Mouse (Mus musculus): ENCODE results near the gene Fut8.

Gene Fut8

DNA sequence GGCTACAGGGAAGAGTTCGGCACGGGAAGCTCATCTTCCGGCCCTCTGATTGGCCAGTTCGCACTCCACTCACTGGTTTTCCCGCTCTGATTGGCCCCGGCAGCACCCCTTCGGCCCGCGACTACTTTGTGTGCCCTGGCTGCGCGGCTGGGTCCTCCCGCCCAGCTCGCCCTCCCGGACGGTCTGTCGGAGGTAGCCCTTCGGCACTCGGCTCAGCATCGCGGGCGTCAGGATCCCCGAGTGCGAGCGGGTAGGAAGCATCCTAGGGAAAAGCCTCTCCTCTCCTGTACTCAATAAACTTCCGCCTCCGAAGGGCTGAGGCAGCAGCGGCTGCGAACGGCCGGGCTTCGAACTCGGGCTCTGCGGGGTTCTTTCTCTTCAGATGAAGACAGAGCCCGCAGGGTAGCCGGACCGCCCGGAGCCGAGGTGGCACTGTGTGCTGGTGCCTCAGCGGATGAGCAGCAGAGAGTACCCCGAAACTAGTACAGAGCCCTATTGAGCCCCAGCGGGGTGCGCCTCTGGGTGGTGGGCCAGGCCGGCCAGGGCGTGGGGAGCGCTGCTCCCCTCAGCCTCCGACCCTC lies at the start of gene Fut8:
Gene Fut8, plus strand, starts transcription at position 176 of the 581 bp plus-strand sequence.
- DNase-seq: peak; percentile 94

DNA sequence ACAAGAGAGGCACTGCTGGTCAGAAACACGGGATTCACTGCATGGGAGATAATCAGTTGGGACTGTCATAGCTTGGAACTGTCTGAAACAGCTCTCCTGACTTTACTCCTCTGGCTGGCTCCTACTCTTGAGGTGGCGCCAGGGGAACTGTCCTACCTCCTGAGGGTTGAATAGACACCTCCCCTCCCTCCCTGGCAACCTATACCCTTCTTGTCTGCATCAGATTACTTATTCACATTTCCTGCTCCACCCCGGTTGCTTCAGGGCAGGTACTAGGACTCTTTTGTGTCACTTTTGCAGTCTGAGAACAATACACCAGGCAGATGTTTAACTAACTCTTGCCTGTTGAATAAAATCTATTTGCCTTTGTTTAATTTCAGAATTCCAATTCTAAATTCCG lies 48.8 kb upstream of the Fut8 start:
- peak; percentile 33 for DNase-seq

DNA sequence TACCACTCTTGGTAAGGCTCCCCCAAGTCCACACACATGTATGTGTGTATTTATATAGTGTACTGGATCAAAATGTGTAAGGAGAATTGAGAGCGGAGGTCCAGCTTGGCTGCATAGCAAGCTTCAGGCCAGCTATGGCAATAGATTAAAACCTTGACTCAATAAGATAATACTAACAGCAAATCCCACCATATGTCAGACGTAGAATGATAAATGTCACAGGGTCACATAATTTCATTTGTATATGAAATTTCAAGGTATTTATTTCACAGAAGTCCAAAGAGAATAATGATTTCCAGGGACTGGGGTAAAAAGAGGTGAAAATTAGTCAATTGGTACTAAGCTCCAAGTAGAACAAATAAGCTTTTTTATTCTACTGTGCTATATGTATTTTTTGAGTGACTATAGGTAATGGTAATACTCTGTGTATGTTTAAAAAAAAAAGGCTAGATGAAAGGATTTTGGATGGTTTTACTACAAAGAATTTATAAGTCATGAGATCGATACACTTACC lies 47.9 kb upstream of the Fut8 start:
- DNase-seq: no peak

- no peak for DNase-seq
Measured at GRCm38 (mm10) chr12:77191478-77192271, 46.2 kb upstream of the Fut8 start.

- no peak for DNase-seq
Measured at GRCm38 (mm10) chr12:77192714-77193113, 45.2 kb upstream of the Fut8 start.

DNA sequence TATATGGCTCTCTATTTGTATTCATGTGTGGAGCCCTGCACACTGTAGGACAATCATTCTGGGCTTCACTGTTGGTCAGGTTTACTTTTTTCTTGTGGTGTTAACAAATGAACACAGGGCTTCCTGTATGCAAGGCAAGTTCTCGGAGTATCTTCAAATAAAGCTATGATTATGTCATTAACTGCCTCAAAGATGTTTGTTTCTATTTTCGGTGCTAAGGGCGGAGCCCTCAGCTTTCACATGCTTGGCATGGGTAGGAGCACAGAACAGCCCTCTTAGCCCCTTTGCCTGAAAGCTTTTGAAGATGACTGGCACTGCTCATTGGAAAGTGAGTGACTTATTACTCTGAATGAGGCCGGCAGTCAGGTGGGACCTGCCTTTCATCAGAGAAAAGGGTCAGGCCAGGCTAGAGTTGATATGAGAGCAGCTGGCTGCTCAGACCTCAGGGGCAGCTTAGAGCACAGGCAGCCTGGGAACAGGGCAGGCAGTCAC lies 44.7 kb upstream of the Fut8 start:
- DNase-seq: no peak

DNA sequence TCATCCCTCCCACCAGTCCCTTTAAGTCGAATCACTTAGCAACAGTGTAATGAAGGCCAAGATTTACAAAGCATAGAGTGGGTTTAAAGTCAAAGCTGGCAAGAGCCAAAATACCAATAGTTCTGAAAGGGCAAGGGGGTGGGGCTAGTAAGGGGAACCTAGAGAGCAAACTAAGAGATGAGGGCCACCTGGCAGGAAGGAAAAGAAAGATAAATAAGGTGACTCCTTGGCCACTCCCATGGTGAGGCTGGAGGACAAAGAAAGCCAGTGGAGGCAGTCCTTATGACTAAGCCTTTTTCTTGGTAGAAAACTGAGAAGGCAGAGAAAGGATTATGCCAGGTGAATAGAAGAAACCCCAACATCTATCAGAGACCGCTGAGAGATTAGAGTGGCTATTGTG lies 42.9 kb upstream of the Fut8 start:
- DNase-seq: no peak

GRCm38 (mm10) chr12:77196529-77197095 lies 41.3 kb upstream of the Fut8 start:
- DNase-seq: no peak

GRCm38 (mm10) chr12:77197121-77197599 lies 40.8 kb upstream of the Fut8 start:
- peak; percentile 50 for DNase-seq

DNA sequence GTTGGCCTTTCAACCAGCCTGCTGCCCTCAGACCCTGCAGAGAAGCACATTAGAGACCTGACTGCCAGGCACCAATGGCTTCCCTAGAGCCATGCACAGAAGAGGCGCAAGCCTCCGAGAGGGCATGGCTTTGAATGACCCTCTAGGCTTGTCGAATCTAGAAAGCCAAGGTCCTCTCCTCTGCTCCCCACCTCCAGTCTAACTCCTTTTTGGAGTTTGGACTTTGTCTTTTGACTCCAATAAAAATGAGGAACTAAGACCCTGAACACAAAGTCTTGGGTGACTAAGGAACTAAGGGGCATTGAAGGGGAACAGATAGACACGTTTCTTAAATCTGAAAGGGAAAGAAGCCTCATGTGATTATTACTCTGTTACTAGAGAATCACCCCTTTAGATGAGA lies 39.7 kb upstream of the Fut8 start:
- DNase-seq: peak; percentile 51

- DNase-seq: no peak
Measured at GRCm38 (mm10) chr12:77201461-77202143, 36.3 kb upstream of the Fut8 start.

DNA sequence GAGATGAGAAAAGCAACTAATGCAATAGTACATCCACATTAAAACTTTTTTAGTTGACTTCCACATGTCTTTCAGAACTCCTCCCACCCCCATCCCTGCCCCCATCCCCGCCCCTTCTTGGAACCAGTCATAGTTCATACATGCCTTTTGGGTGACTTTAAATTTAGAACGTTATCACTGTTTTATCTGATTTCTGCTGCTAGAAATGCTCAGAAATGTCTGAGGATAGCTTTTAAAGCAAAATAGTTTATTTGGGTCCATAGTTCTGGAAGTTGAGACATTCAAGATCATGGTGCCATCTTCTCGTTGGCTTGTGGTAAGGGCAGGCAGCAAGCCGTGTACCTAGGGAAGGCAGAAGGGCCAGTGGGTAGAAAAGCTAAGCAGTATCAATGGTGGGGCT lies 34.8 kb upstream of the Fut8 start:
- DNase-seq: no peak

DNA sequence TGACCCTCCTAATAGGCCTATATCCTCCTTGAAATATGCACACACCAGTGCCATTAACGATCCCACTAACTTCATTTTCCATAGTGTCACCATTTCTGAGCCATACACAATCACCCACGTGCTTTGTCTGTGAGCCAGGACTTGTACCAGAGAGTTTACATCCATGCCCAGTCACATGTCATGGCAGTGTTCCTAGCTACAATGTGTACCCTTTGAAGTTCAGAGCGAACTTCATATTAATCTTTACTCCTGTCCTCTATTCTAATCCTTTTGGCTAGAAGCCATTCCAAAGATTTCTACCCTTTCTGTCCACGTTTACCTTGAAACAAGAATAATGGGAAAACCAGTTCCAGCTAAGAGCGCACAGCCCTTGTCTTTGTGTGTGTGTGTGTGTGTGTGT lies 31.1 kb upstream of the Fut8 start:
- no peak for DNase-seq

DNA sequence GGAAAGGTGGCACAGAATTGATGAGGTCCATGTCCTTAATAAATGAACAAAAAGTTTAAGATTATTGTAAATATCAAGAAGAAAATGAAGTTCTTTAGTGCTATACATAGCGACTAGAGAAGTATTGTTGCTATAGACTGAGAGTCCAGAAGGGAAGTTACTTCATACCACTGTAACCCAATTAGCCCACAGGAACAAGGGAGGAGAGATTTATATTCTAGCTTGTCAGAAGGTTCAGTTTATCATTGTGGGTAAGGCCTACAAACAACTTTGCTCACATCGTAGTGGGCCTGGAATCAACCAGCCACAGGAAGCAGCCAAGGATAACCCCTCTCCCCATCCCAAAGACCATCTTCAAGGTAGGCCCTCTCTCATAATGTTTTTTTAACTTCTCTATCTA lies 29.9 kb upstream of the Fut8 start:
- DNase-seq: no peak

DNA sequence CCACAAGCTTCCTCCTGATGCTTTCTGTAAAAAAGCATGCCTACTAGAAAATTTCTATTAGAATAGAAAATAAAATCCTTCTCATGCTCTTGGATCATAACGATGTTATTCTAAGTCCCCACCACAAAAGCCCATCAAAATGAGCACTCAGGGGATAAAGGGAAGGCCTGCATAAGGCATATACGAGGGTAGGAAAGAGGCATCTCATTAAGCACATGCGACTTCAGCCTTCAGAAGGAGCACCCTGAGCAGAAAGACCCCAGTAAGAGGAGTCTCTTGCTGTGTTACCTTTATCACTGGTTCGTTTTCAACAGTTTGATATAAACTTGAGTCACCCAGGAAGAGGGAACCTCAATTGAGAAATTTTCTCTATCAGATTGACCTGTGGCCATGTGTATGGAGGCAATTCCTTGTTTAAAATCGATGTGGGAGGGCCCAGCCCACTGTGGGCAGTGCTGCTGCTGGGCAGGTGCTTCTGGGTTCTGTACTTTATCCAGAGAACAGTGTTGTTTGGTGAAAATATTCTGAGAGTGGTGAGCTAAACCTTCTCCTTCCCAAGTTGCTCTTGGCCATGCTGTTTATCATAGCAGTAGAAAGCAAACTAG lies 29.2 kb upstream of the Fut8 start:
- no peak for DNase-seq

DNA sequence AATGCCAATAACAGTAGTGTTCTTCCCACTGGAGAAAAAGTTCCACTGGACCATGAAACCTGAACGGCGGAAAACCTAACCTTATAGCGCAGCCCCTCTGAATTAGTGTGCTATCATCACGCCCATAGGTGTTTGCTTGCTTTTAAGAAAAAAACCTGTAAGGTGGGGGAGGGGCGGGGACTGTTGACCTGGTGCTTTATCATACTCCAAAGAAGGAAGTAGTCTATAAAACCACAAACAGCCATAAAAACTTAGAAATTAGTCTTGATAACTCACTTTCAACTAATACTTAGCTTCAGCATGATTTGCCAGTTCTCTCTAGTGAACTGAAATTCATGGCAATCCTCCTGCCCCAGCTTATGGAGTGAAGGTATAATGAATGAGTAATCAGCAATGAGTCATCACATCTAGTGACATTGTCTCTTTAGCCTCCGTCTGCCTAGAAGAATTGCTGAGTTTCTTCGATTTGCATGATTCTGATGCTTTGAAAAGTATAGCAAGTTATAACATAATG lies 26.2 kb upstream of the Fut8 start:
- no peak for DNase-seq

GRCm38 (mm10) chr12:77213896-77214564 lies 23.9 kb upstream of the Fut8 start:
- DNase-seq: peak; percentile 70

GRCm38 (mm10) chr12:77214565-77214909 lies 23.4 kb upstream of the Fut8 start:
- no peak for DNase-seq

DNA sequence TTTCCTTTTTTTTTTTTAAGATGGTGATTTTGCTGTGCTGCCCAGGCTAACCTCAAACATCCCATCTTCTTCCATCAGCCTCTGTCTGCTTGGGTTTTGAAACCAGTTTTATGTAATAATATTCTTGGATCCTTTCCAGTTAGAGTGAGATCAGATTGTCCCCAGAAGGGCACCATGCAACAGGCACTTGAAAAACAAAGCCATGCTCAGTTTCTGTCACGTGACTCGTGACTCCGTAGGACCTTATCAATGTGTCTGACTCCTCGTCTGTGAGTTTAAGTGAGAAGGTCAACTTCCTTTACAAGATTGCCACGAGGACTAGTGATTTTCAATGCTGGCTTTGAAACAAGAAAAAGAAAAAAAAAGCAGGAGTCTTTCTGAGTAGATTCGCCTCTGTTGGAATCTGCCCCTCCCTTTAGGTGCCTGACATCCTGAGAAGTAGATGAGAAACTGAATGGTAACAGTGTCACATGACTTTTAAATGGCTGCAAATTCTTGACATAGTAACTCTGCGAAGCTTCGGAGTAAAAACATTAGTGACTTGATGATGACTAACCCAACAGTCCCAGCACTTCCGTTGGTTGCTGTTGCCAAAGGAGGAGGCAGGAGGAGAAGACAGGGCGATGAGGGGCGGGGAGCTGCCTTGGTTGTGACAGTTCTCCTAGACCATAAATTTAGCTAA lies 21.3 kb upstream of the Fut8 start:
- DNase-seq: no peak

- DNase-seq: no peak
Measured at GRCm38 (mm10) chr12:77220616-77221015, 17.3 kb upstream of the Fut8 start.

- no peak for DNase-seq
Measured at GRCm38 (mm10) chr12:77222272-77222874, 15.6 kb upstream of the Fut8 start.

Data from kidney, adult 11 months (tissue).